Mouse (Mus musculus) CD4-positive helper T cell, adult 2 months (primary cell): ENCODE results near the gene Olfr850.

ENCODE experiments used
- DNase-seq: peaks from one replicate; pipeline ENCODE4 v3.0.0-alpha.2; 2012; ENCODE audit warnings: low read depth, missing footprints, low spot score

Olfr850 gene

DNA sequence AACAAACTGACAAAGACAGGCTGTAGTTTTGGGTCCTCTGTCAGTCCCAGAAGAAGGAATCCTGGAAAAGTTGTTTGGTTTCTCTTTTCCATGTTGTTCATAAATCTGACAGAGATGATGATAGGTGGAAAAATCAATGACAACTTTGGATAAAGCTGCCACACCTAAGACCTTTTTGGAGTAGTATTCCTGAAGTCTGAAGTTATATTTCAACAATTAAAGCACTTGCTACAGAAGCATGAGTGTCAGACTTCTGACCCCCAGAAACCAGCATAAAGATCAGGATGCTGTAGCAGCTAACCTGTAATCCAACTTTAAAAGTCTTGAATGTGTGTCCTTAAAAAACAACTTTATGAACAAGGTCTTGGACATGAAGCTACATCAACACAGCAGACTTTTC lies at the start of gene Olfr850:
TSS of gene Olfr850 (minus strand) at position 101 of the 400 bp plus-strand sequence.
- no peak for DNase-seq

DNA sequence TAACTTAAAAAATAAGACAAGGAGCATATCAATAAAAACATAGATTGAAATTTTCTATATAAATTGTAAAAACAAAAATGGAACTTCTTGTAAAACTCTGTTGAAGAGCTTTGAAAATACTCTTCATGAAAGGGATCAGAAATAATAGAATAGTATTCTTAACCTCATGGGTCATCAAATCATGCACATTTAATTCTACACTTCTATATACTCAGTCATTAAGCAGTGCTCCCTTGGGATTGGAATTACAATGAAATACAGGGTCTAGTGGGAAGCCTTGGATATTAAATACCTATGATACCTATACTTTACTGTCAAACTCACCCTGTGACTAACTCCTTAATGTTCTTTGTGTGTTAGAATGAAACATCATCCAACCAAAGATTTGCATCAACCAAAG lies 14.9 kb upstream of the Olfr850 start, which contains the start of gene Olfr851:
TSS of gene Olfr851 (plus strand) at position 301 of the 400 bp plus-strand sequence.
- no peak for DNase-seq

DNA sequence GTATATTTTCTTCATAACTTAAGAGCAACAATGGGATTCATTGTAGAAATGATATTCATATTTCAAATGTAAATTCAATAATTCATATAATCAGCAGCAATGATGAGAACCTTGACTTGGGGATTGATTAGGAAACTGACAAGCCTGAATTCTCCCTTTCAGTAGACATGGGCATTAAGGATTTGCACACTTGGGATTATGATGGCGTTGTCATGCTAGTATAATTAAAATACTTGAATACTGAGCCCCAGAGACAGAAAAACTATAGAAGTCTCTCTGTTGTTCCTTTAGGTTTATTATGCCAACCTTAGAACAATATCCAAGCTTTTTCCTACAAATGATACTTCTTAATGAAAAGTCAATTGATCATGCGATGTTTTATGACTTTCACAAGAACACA lies 38.1 kb downstream of the Olfr850 start, which contains the start of gene Olfr849:
TSS of gene Olfr849 (plus strand) at position 301 of the 400 bp plus-strand sequence.
- DNase-seq = no peak
